Mouse (Mus musculus) MEL (cell line): Measurements from ENCODE around the gene Foxr1. TPM values are rescaled to one million over a fixed set of nuclear protein-coding genes. Genes with fewer than 3 reads are reported as not detected.
A peak's percentile ranks its signal among the peaks of the same experiment; 100 is the strongest.
"Not testable (repeated sequence)": the region's sequence is repeated elsewhere in the genome, so short reads cannot be mapped to it uniquely, and the experiment has no call there.

Experiments
- DNase-seq: peaks from one replicate; pipeline ENCODE4 v3.0.0; 2011; ENCODE audit warnings: low read depth, low spot score
- H3K27ac ChIP-seq: 2 replicates; pipeline ENCODE4 v1.5.1; 2012; ENCODE audit warnings: low read depth, mild to moderate bottlenecking, control low read depth, low read length, moderate library complexity; ENCODE audit not compliant: control insufficient read depth
- H3K27me3 ChIP-seq, 2 experiments: fragments of 150-350 bp in 1 of 2; sonication (generic) in 1 of 2; 2 replicates each; pipeline ENCODE4 v1.6.1; 2012; ENCODE audit warnings: low read length in 2 of 2, mild to moderate bottlenecking in 2 of 2, improper control_type of control experiment in 1 of 2, moderate library complexity in 1 of 2; ENCODE audit not compliant: insufficient read depth in 2 of 2, control insufficient read depth in 1 of 2
- H3K36me3 ChIP-seq, 2 experiments: 2 replicates each; pipeline ENCODE4 v1.6.1; 2012 to 2014; ENCODE audit warnings: low read length in 2 of 2, improper control_type of control experiment in 1 of 2, inconsistent platforms in 1 of 2, mild to moderate bottlenecking in 1 of 2; ENCODE audit not compliant: insufficient read depth in 2 of 2, control insufficient read depth in 1 of 2
- H3K4me1 ChIP-seq, 2 experiments: fragments of 150-350 bp in 1 of 2; sonication (generic) in 1 of 2; 2 replicates each; pipeline ENCODE4 v1.6.1; 2012; ENCODE audit warnings: low read length in 2 of 2, improper control_type of control experiment in 1 of 2, mild to moderate bottlenecking in 1 of 2; ENCODE audit not compliant: insufficient read depth in 2 of 2, control insufficient read depth in 1 of 2
- H3K4me3 ChIP-seq, 2 experiments: fragments of 150-350 bp in 1 of 2; sonication (generic) in 1 of 2; 2 replicates each; pipeline ENCODE4 v1.5.1; 2012; ENCODE audit warnings: low read depth in 2 of 2, low read length in 2 of 2, mild to moderate bottlenecking in 2 of 2, moderate library complexity in 2 of 2, control low read depth in 1 of 2, improper control_type of control experiment in 1 of 2; ENCODE audit not compliant: control insufficient read depth in 1 of 2, insufficient read depth in 1 of 2
- H3K79me2 ChIP-seq: 2 replicates; pipeline ENCODE4 v1.6.1; 2012; ENCODE audit warnings: mild to moderate bottlenecking, low read length, moderate library complexity; ENCODE audit not compliant: control insufficient read depth, poor library complexity, insufficient read depth
- H3K9ac ChIP-seq: 2 replicates; pipeline ENCODE4 v1.6.1; 2012; ENCODE audit warnings: low read depth, mild to moderate bottlenecking, control low read depth, low read length, moderate library complexity; ENCODE audit not compliant: control insufficient read depth, poor library complexity, severe bottlenecking
- H3K9me3 ChIP-seq: fragments of 150-350 bp; sonication (generic); replicated peaks from 2 replicates; pipeline ENCODE4 v1.6.1; 2012; ENCODE audit warnings: mild to moderate bottlenecking, low read length, improper control_type of control experiment, moderate library complexity; ENCODE audit not compliant: insufficient read depth
- MAFK ChIP-seq: IDR thresholded peaks from 2 replicates; pipeline ENCODE4 v1.6.1; 2011; ENCODE audit warnings: low read depth, mild to moderate bottlenecking, low read length, improper control_type of control experiment, borderline replicate concordance
- MAX ChIP-seq: IDR thresholded peaks from 2 replicates; pipeline ENCODE4 v1.6.1; 2011; ENCODE audit warnings: low read length, improper control_type of control experiment
- MEF2A ChIP-seq: IDR thresholded peaks from 2 replicates; pipeline ENCODE4 v1.6.1; 2014; ENCODE audit warnings: low read depth, mild to moderate bottlenecking, inconsistent platforms, low read length, improper control_type of control experiment; ENCODE audit not compliant: poor library complexity, insufficient replicate concordance, severe bottlenecking; ENCODE audit errors: extremely low read depth
- MYB ChIP-seq: IDR thresholded peaks from 2 replicates; pipeline ENCODE4 v1.6.1; 2011; ENCODE audit warnings: mild to moderate bottlenecking, low read depth, low read length, improper control_type of control experiment
- MYC ChIP-seq: IDR thresholded peaks from 2 replicates; pipeline ENCODE4 v1.6.1; 2011; ENCODE audit warnings: low read depth, mild to moderate bottlenecking, low read length, improper control_type of control experiment, moderate library complexity
- POLR2A ChIP-seq, 2 experiments: IDR thresholded peaks; 2 replicates each; pipeline ENCODE4 v1.6.1; 2011 to 2012; ENCODE audit warnings: low read length in 2 of 2, mild to moderate bottlenecking in 2 of 2, control low read depth in 1 of 2, improper control_type of control experiment in 1 of 2, low read depth in 1 of 2, moderate library complexity in 1 of 2; ENCODE audit not compliant: control insufficient read depth in 1 of 2, insufficient read depth in 1 of 2, poor library complexity in 1 of 2
- POLR2AphosphoS2 ChIP-seq: IDR thresholded peaks from 2 replicates; pipeline ENCODE4 v1.6.1; 2011; ENCODE audit warnings: low read length, improper control_type of control experiment
- POLR2AphosphoS5 ChIP-seq: IDR thresholded peaks from 2 replicates; pipeline ENCODE4 v1.6.1; 2012; ENCODE audit warnings: low read depth, borderline replicate concordance, mild to moderate bottlenecking, inconsistent platforms, low read length, moderate library complexity, mixed read lengths
- RAD21 ChIP-seq: IDR thresholded peaks from 2 replicates; pipeline ENCODE4 v1.6.1; 2011; ENCODE audit warnings: mild to moderate bottlenecking, low read depth, low read length, improper control_type of control experiment
- SIN3A ChIP-seq: IDR thresholded peaks from 2 replicates; pipeline ENCODE4 v1.6.1; 2012; ENCODE audit warnings: low read length, improper control_type of control experiment, inconsistent platforms
- TAL1 ChIP-seq: IDR thresholded peaks from 2 replicates; pipeline ENCODE4 v1.6.1; 2012; ENCODE audit warnings: mild to moderate bottlenecking, inconsistent platforms, low read length, moderate library complexity, mixed read lengths
- TBP ChIP-seq: IDR thresholded peaks from 2 replicates; pipeline ENCODE4 v1.8.0; 2011; ENCODE audit warnings: low read depth, low read length, improper control_type of control experiment
- UBTF ChIP-seq: IDR thresholded peaks from 2 replicates; pipeline ENCODE4 v1.6.1; 2012; ENCODE audit warnings: low read depth, mild to moderate bottlenecking, inconsistent platforms, low read length, improper control_type of control experiment, moderate library complexity, borderline replicate concordance; ENCODE audit not compliant: insufficient read depth
- USF1 ChIP-seq: IDR thresholded peaks from 2 replicates; pipeline ENCODE4 v1.6.1; 2014; ENCODE audit warnings: low read depth, mild to moderate bottlenecking, inconsistent platforms, low read length, improper control_type of control experiment, moderate library complexity
- ZC3H11A ChIP-seq: IDR thresholded peaks from 2 replicates; pipeline ENCODE4 v1.6.1; 2012; ENCODE audit warnings: low read depth, mild to moderate bottlenecking, inconsistent platforms, low read length, improper control_type of control experiment
- ZMIZ1 ChIP-seq: IDR thresholded peaks from 2 replicates; pipeline ENCODE4 v1.6.1; 2012; ENCODE audit warnings: low read depth, mild to moderate bottlenecking, inconsistent platforms, low read length, improper control_type of control experiment, moderate library complexity
- ZNF384 ChIP-seq: IDR thresholded peaks from 2 replicates; pipeline ENCODE4 v1.6.1; 2012; ENCODE audit warnings: low read depth, mild to moderate bottlenecking, inconsistent platforms, low read length, improper control_type of control experiment
- polyA plus RNA-seq, 2 experiments: library from polyadenylated mRNA; stranded (reverse) in 1 of 2; unstranded in 1 of 2; fragments of >175 nt in 1 of 2; fragments of >200 nt in 1 of 2; gene quantifications; 2 replicates each; pipeline versions ENCODE4 v1.2.1 to v1.2.4; 2012; ENCODE audit warnings: low replicate concordance in 2 of 2, low read depth in 1 of 2; ENCODE audit not compliant: insufficient read length in 2 of 2, insufficient read depth in 1 of 2, missing spikeins in 1 of 2
- total RNA-seq: library from RNA; depleted of rRNA; stranded (reverse); fragments of 300-350 nt; gene quantifications from 2 replicates; pipeline ENCODE4 v1.2.3, GENCODE M21; 2012

Gene Foxr1
- total and polyA plus RNA-seq, 3 experiments, result 0.07 to 0.08 TPM; not detected in 1

GRCm38 (mm10) chr9:44410647-44411336, 30.1 kb downstream of the Foxr1 start:
- peak; percentile 57; the same call in 1 of the 2 replicates for TF ChIP-seq POLR2AphosphoS2
- no peak for TF ChIP-seq ZNF384
- no peak for TF ChIP-seq USF1
- TF ChIP-seq POLR2AphosphoS5, result peak; percentile 60; the same call in 1 of the 2 replicates
- TF ChIP-seq MYC, result no peak
- peak; percentile 40 for TF ChIP-seq ZMIZ1
- peak in 1 of 2 experiments; percentile 66; a peak in 2 of 4 replicates for TF ChIP-seq POLR2A (IDR thresholded peaks at IDR 0.05; ENCODE audit: control insufficient read depth in 1 of 2, insufficient read depth in 1 of 2, low read depth in 1 of 2, low read length in 2 of 2, poor library complexity in 1 of 2)
- no peak for TF ChIP-seq UBTF
- TF ChIP-seq ZC3H11A, result no peak
- TF ChIP-seq RAD21, result no peak
- TF ChIP-seq MAX, result no peak
- no peak for TF ChIP-seq MYB
- Histone ChIP-seq H3K4me1 (peaks cover 0 to 35% of the 10 kb centered on the region in 2 experiments; a peak in 2 of 4 replicates), H3K9ac (no peak overlapping the region; the same call in 1 of the 2 replicates), H3K4me3 (no peak overlapping the region), H3K79me2 (peaks cover 26% of the 10 kb centered on the region), H3K27me3 (no peaks in the 10 kb centered on the region), H3K36me3 (peaks cover 6 to 41% of the 10 kb centered on the region in 2 experiments; a peak in 3 of 4 replicates), H3K27ac (peak overlapping the region; percentile 8), H3K9me3 (no peaks in the 10 kb centered on the region)
- peak; percentile 51 for DNase-seq

GRCm38 (mm10) chr9:44408693-44409092, 32.2 kb downstream of the Foxr1 start:
- peak overlapping the region; percentile 95 for H3K9ac ChIP-seq
- H3K27me3 ChIP-seq, H3K9me3 ChIP-seq, DNase-seq: not testable (repeated sequence)
- H3K79me2 ChIP-seq, result peaks cover 29% of the 10 kb centered on the region
- peak overlapping the region; percentile 90 to 92 for H3K4me3 ChIP-seq
- peaks cover 0 to 37% of the 10 kb centered on the region in 2 experiments; a peak in 2 of 4 replicates for H3K4me1 ChIP-seq
- peak overlapping the region; percentile 97 for H3K27ac ChIP-seq
- H3K36me3 ChIP-seq, result peaks cover 8 to 46% of the 10 kb centered on the region in 2 experiments
- 0 out of 2 replicates have a peak, but pooled peaks have one; percentile 34 for TF ChIP-seq SIN3A
- TF ChIP-seq, all 39 proteins: peak for 1; not testable (repeated sequence) for 38

- DNase-seq, result no peak
- Histone ChIP-seq H3K9me3 (no peaks in the 10 kb centered on the region), H3K27me3 (no peaks in the 10 kb centered on the region), H3K4me3 (peak overlapping the region; percentile 90 to 92), H3K9ac (peak overlapping the region; percentile 95), H3K4me1 (peaks cover 0 to 33% of the 10 kb centered on the region in 2 experiments; a peak in 2 of 4 replicates), H3K79me2 (peaks cover 29% of the 10 kb centered on the region), H3K36me3 (peaks cover 13 to 44% of the 10 kb centered on the region in 2 experiments), H3K27ac (peak overlapping the region; percentile 97)
- TF ChIP-seq TBP (peak; percentile 1; the same call in 1 of the 2 replicates), MAX (peak; percentile 89; the same call in 1 of the 2 replicates), MAFK (no peak), TAL1 (no peak), POLR2A (IDR thresholded peaks at IDR 0.05; ENCODE audit: control insufficient read depth in 1 of 2, insufficient read depth in 1 of 2, low read depth in 1 of 2, low read length in 2 of 2, poor library complexity in 1 of 2) (0 out of 4 replicates have a peak, but pooled peaks of 1 of the 2 experiments have one; percentile 3), USF1 (0 out of 2 replicates have a peak, but pooled peaks have one; percentile 7), MEF2A (peak; percentile 5; the same call in 1 of the 2 replicates), MYC (peak; percentile 78; the same call in 1 of the 2 replicates)
- TF ChIP-seq, all 39 proteins: peak for 6
Observed at GRCm38 (mm10) chr9:44407752-44408097, 33.2 kb downstream of the Foxr1 start.
